Mouse (Mus musculus): Measurements from ENCODE around the gene V1ra8. TPM values are rescaled to one million over a fixed set of nuclear protein-coding genes. Genes with fewer than 3 reads are reported as not detected.
"Not testable (repeated sequence)": the region's sequence is repeated elsewhere in the genome, so short reads cannot be mapped to it uniquely, and the experiment has no call there.

V1ra8 gene
- polyA plus RNA-seq (2015; fragmentation: Nextera tagmentation; extraction: Ambion mirVana): not detected in 2 replicates

DNA sequence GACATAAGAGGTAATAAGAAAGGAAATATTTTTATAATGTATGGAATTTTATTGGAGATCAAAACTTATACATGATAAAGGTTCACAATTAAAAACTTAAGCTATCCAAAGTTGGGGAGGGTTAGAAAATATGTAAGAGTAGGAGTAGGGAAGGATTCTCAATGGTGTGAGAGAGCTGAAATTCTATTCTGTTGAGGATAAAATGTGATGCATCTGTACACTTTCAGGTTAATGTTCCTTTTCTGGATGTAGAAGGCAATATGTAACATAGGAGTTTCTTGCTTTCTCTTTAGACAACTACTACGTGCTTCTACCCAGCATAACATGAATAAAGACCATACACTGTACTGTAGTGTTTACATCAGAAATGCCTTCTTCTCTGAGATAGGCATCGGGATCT lies at the start of gene V1ra8:
TSS of gene V1ra8 (plus strand) at position 301 of the 400 bp plus-strand sequence.
- H3K4me2 ChIP-seq; H3K36me3 ChIP-seq; ATAC-seq (replicated peaks; ENCODE audit: low FRiP score); H3K9ac ChIP-seq; H3K27me3 ChIP-seq; H3K27ac ChIP-seq; H3K4me3 ChIP-seq (replicated peaks); H3K9me3 ChIP-seq (replicated peaks); H3K4me1 ChIP-seq: not testable (repeated sequence)
- 92% methylated on average over 2 of the region's 2 CpGs for WGBS

- Histone ChIP-seq H3K9me3 (replicated peaks) (no peaks in the 10 kb centered on the region), H3K4me1 (no peaks in the 10 kb centered on the region), H3K27me3 (no peaks in the 10 kb centered on the region), H3K4me2 (no peak overlapping the region), H3K9ac (no peak overlapping the region), H3K36me3 (no peaks in the 10 kb centered on the region), H3K4me3 (replicated peaks) (no peak overlapping the region), H3K27ac (no peak overlapping the region)
- peak; percentile 60; the same call in 1 of the 2 replicates for ATAC-seq (replicated peaks; ENCODE audit: low FRiP score)
- WGBS: 60% methylated on average over 3 of the region's 3 CpGs
Observed at GRCm38 (mm10) chr6:90160139-90160538, 42.5 kb upstream of the V1ra8 start.

GRCm38 (mm10) chr6:90174508-90174907 lies 28.1 kb upstream of the V1ra8 start, which contains the start of gene Vmn1r52:
TSS of gene Vmn1r52 (plus strand) at chr6:90174808.
- no peaks in the 10 kb centered on the region for H3K9me3 ChIP-seq (replicated peaks)

DNA sequence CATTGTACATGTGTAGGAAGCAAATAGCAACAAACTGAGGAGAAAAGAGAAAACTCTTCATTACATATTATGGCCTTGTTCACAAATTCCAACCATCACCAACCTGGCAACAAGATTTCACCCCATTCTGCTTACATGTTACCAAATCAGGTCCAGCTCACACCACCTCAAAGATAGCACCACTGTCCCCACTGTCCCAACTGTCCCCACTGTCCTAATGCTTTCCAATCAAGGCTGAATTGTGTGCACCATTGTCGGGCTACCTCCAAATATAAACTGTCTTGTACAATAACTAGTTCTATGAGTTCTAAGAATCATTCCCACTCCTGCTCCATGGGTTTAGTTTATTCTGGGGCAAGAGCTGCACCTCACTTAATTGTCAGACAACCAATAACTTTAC lies 21.7 kb downstream of the V1ra8 start, which contains the start of gene Vmn1r53:
TSS of gene Vmn1r53 (minus strand) at position 101 of the 400 bp plus-strand sequence.
- Histone ChIP-seq H3K4me3 (replicated peaks) (no peak within 1 kb of the TSS), H3K9me3 (replicated peaks) (no peaks in the 10 kb centered on the region; the same call in 1 of the 2 replicates), H3K4me1 (no peaks in the 10 kb centered on the region), H3K27me3 (no peaks in the 10 kb centered on the region), H3K4me2 (no peak within 1 kb of the TSS), H3K36me3 (no peaks in the 10 kb centered on the region), H3K27ac (no peak within 1 kb of the TSS), H3K9ac (no peak within 1 kb of the TSS)
- no peak for ATAC-seq (replicated peaks; ENCODE audit: low FRiP score)
- WGBS: 83% methylated on average over 1 of the region's 1 CpGs

More at GRCm38 (mm10) chr6:90174508-90174907, 28.1 kb upstream of the V1ra8 start, which contains the start of gene Vmn1r52:
- H3K4me2 ChIP-seq: no peak within 1 kb of the TSS
- no peaks in the 10 kb centered on the region for H3K36me3 ChIP-seq
- 66% methylated on average over 2 of the region's 2 CpGs for WGBS
- no peak for ATAC-seq (replicated peaks; ENCODE audit: low FRiP score)
- no peaks in the 10 kb centered on the region for H3K27me3 ChIP-seq
- H3K4me3 ChIP-seq (replicated peaks): no peak within 1 kb of the TSS
- no peaks in the 10 kb centered on the region for H3K4me1 ChIP-seq
- no peak within 1 kb of the TSS for H3K27ac ChIP-seq
- H3K9ac ChIP-seq: no peak within 1 kb of the TSS

DNA sequence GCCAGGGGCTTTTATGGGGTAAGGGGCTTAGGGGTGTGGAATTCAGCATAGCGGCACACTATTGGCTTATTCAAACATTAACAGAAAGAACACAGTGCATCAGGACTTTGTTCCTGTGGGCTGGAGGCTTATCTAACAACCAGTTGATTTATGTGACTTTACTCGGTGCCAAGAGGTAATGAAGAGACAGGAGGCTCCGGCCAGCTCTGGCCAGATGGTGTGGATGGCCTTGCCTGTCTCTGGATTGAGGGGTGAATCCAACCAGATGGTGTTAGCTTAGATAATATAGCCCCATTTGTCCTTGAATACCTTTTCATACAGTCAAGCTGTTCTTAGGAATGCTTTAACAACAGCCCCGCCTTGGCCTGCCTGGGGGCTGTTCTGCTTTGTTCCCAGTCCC lies 29.5 kb downstream of the V1ra8 start:
- not testable (repeated sequence) for H3K9me3 ChIP-seq (replicated peaks); H3K4me1 ChIP-seq; H3K4me3 ChIP-seq (replicated peaks); ATAC-seq (replicated peaks; ENCODE audit: low FRiP score); H3K9ac ChIP-seq; H3K4me2 ChIP-seq; H3K27me3 ChIP-seq; H3K27ac ChIP-seq; H3K36me3 ChIP-seq
- 82% methylated on average over 4 of the region's 4 CpGs for WGBS

- ATAC-seq (replicated peaks; ENCODE audit: low FRiP score): no peak
- peaks cover 10% of the 10 kb centered on the region; the same call in 1 of the 2 replicates for H3K9me3 ChIP-seq (replicated peaks)
- no peaks in the 10 kb centered on the region for H3K4me1 ChIP-seq
- H3K4me2 ChIP-seq: no peak overlapping the region
- H3K36me3 ChIP-seq: no peaks in the 10 kb centered on the region
- no peak overlapping the region for H3K27ac ChIP-seq
- no peak overlapping the region for H3K9ac ChIP-seq
- no peak overlapping the region for H3K4me3 ChIP-seq (replicated peaks)
- WGBS: 65% methylated on average over 27 of the region's 27 CpGs
- no peaks in the 10 kb centered on the region for H3K27me3 ChIP-seq
Observed at GRCm38 (mm10) chr6:90232681-90233080, 30.1 kb downstream of the V1ra8 start.

DNA sequence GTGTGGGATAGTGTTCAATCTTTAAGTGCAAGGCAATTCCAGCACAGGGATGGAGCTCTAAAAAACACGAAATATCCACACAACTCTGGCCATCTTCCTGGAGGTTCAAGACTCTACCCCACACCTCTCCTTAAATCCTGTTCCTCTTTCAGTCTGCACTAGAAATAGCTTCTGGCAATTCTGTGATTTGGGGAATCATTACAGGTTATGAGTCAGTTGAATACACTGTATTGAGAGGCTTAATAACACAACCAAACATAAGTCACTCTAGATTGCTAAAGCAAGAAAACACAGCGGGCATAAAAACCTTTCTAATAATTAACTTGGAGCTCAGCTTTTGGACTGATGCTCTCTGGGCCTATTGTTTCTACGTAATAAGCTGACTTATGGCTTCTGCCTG lies 41.4 kb downstream of the V1ra8 start:
- no peak overlapping the region for H3K4me2 ChIP-seq
- H3K27ac ChIP-seq: no peak overlapping the region
- no peaks in the 10 kb centered on the region for H3K27me3 ChIP-seq
- no peak overlapping the region for H3K9ac ChIP-seq
- WGBS: 78% methylated on average over 3 of the region's 3 CpGs
- H3K4me3 ChIP-seq (replicated peaks): no peak overlapping the region
- H3K4me1 ChIP-seq: no peaks in the 10 kb centered on the region
- no peak for ATAC-seq (replicated peaks; ENCODE audit: low FRiP score)
- H3K36me3 ChIP-seq: no peaks in the 10 kb centered on the region
- no peaks in the 10 kb centered on the region for H3K9me3 ChIP-seq (replicated peaks)

- Histone ChIP-seq H3K36me3 (no peaks in the 10 kb centered on the region), H3K27me3 (no peaks in the 10 kb centered on the region), H3K4me1 (no peaks in the 10 kb centered on the region), H3K4me2 (no peak within 1 kb of the TSS), H3K4me3 (replicated peaks) (no peak within 1 kb of the TSS), H3K27ac (no peak within 1 kb of the TSS), H3K9me3 (replicated peaks) (no peaks in the 10 kb centered on the region), H3K9ac (no peak within 1 kb of the TSS)
- WGBS: 81% methylated on average over 1 of the region's 1 CpGs
- ATAC-seq (replicated peaks; ENCODE audit: low FRiP score): no peak
Observed at GRCm38 (mm10) chr6:90246000-90246399, 43.4 kb downstream of the V1ra8 start, which contains the start of gene Vmn1r54. TSS of gene Vmn1r54 (plus strand) at chr6:90246300.

Other genes starting within 250 kb of the V1ra8 start
- gene Vmn1r46, start 233.5 kb upstream of the V1ra8 start, polyA plus RNA-seq (2015; fragmentation: Nextera tagmentation; extraction: Ambion mirVana): not detected in 2 replicates
- not detected in 2 replicates for gene Vmn1r47, start 186.6 kb upstream of the V1ra8 start, polyA plus RNA-seq (2015; fragmentation: Nextera tagmentation; extraction: Ambion mirVana)
- gene Vmn1r48, start 166.0 kb upstream of the V1ra8 start, polyA plus RNA-seq (2015; fragmentation: Nextera tagmentation; extraction: Ambion mirVana): not detected in 2 replicates
- not detected in 2 replicates for gene Vmn1r49, start 124.3 kb upstream of the V1ra8 start, polyA plus RNA-seq (2015; fragmentation: Nextera tagmentation; extraction: Ambion mirVana)
- not detected in 2 replicates for gene Vmn1r50, start 101.4 kb upstream of the V1ra8 start, polyA plus RNA-seq (2015; fragmentation: Nextera tagmentation; extraction: Ambion mirVana)
- not detected in 2 replicates for gene Vmn1r51, start 80.2 kb upstream of the V1ra8 start, polyA plus RNA-seq (2015; fragmentation: Nextera tagmentation; extraction: Ambion mirVana)
- gene Vmn1r52, start 28.0 kb upstream of the V1ra8 start, polyA plus RNA-seq (2015; fragmentation: Nextera tagmentation; extraction: Ambion mirVana): not detected in 2 replicates
- not detected in 2 replicates for gene Vmn1r53, start 21.6 kb downstream of the V1ra8 start, polyA plus RNA-seq (2015; fragmentation: Nextera tagmentation; extraction: Ambion mirVana)
- not detected in 2 replicates for gene Vmn1r54, start 43.5 kb downstream of the V1ra8 start, polyA plus RNA-seq (2015; fragmentation: Nextera tagmentation; extraction: Ambion mirVana)
- gene BC048671, start 98.4 kb downstream of the V1ra8 start, polyA plus RNA-seq (2015; fragmentation: Nextera tagmentation; extraction: Ambion mirVana): not detected in 2 replicates
- gene Chst13, start 122.4 kb downstream of the V1ra8 start, polyA plus RNA-seq (2015; fragmentation: Nextera tagmentation; extraction: Ambion mirVana): 4.9 and 5.6 TPM in 2 replicates
- 0.17 and 0.44 TPM in 2 replicates for gene Uroc1, start 130.5 kb downstream of the V1ra8 start, polyA plus RNA-seq (2015; fragmentation: Nextera tagmentation; extraction: Ambion mirVana)
- 8.9 and 9.1 TPM in 2 replicates for gene Zxdc, start 166.7 kb downstream of the V1ra8 start, polyA plus RNA-seq (2015; fragmentation: Nextera tagmentation; extraction: Ambion mirVana)
- gene Cfap100, start 226.0 kb downstream of the V1ra8 start, polyA plus RNA-seq (2015; fragmentation: Nextera tagmentation; extraction: Ambion mirVana): 0.30 and 0.58 TPM in 2 replicates